Mouse (Mus musculus) limb, embryonic 13.5 days (tissue): Measurements from ENCODE around the gene Vwa8. TPM values are rescaled to one million over a fixed set of nuclear protein-coding genes. Genes with fewer than 3 reads are reported as not detected.

Source experiments
- ATAC-seq: fragments of 200-750 bp; cut with Nextera tagmentation; 2 replicates; pipeline ENCODE4 v1.8.0; 2017; ENCODE audit warnings: low read depth, moderate number of reproducible peaks, moderate TSS enrichment; ENCODE audit not compliant: low FRiP score
- H3K27ac ChIP-seq: fragments of 300-500 bp; sonication (generic); 2 replicates; pipeline ENCODE4 v1.5.1; 2015; ENCODE audit warnings: inconsistent platforms, mild to moderate bottlenecking, moderate library complexity
- H3K27me3 ChIP-seq: fragments of 300-500 bp; sonication (generic); 2 replicates; pipeline ENCODE4 v1.6.1; 2015; ENCODE audit warnings: mild to moderate bottlenecking, inconsistent platforms
- H3K36me3 ChIP-seq: fragments of 300-500 bp; sonication (generic); 2 replicates; pipeline ENCODE4 v1.6.1; 2015; ENCODE audit warnings: inconsistent platforms, mild to moderate bottlenecking, moderate library complexity
- H3K4me1 ChIP-seq: fragments of 300-500 bp; sonication (generic); 2 replicates; pipeline ENCODE4 v1.6.1; 2015; ENCODE audit warnings: inconsistent platforms
- H3K4me2 ChIP-seq: fragments of 300-500 bp; sonication (generic); replicated peaks from 2 replicates; pipeline ENCODE4 v1.6.1; 2015; ENCODE audit warnings: inconsistent platforms, mild to moderate bottlenecking, moderate library complexity
- H3K4me3 ChIP-seq: fragments of 300-500 bp; sonication (generic); 2 replicates; pipeline ENCODE4 v1.5.1; 2015; ENCODE audit warnings: moderate library complexity, mild to moderate bottlenecking, inconsistent platforms
- H3K9ac ChIP-seq: fragments of 300-500 bp; sonication (generic); 2 replicates; pipeline ENCODE4 v1.6.1; 2015; ENCODE audit warnings: mild to moderate bottlenecking, inconsistent platforms
- H3K9me3 ChIP-seq: fragments of 300-500 bp; sonication (generic); 2 replicates; pipeline ENCODE4 v1.6.1; 2016; ENCODE audit warnings: inconsistent platforms
- WGBS: fragments of 180-500 bp; shearing (Covaris S2); methylation state at CpG from one replicate; pipeline ENCODE4 v1.1.7; 2015; 5-methylcytosine and 5-hydroxymethylcytosine counted together
- polyA plus RNA-seq: library from polyadenylated mRNA; unstranded; fragments of >200 nt; fragmentation: Nextera tagmentation; extraction: Ambion mirVana; gene quantifications from 2 replicates; pipeline ENCODE4 v1.2.1, GENCODE M21; 2015

Vwa8 gene
- polyA plus RNA-seq, 1 experiment from 2014 or later, result 11.2 TPM

DNA sequence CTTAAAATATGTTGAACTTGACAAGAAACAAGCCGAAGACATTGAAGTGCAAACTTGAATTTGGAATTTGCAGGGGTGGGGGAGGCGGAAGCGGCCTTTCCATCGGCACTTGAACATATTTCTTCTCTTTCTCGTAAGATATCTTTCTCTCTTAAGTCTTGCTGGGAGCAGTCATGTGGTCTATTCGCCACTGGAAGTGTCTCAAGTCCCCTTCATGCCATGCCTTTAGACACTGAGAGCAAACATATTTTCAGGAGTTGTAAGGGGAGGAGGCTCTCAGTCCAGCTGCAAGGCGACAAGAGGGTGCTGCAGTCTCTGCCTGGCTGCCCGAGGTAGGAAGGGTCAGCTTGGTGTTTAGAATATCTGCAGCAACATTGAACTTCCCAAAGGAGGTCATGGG lies 288.2 kb downstream of the Vwa8 start:
- Histone ChIP-seq H3K4me3 (no peak overlapping the region), H3K27ac (no peak overlapping the region), H3K9me3 (no peaks in the 10 kb centered on the region), H3K27me3 (peaks cover 4% of the 10 kb centered on the region; the same call in 1 of the 2 replicates), H3K36me3 (no peaks in the 10 kb centered on the region), H3K4me1 (peaks cover 61% of the 10 kb centered on the region), H3K9ac (no peak overlapping the region), H3K4me2 (no peak overlapping the region)
- ATAC-seq, result no peak
- WGBS, result 80% methylated on average over 8 of the region's 8 CpGs

DNA sequence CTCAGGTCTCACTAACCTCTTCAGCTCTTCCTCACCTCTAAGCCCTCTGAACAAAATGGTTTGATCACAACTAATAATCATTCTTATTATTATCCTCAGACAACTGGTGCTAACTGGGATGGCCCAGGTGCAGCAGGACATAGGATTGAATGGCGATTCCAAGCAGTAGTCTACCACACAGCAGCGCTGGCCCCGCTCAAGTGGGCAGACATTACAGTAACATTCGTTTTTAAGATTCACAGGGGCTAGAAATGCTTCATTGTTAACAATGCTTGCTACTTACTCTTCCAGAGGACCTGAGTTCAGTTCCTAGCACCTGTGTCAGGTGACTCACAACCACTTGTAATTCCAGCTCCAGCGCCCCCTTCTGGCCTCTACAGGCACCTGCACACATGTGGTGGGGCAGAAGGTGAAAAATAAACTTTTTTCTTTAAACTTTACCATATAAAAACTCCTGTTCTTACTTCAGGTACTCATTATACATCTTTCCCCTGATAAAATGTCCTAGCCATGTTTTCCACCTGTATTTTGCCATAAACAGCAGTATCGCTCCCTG lies 290.3 kb downstream of the Vwa8 start:
- ATAC-seq, result no peak
- Histone ChIP-seq H3K4me1 (peaks cover 67% of the 10 kb centered on the region), H3K9ac (no peak overlapping the region), H3K36me3 (no peaks in the 10 kb centered on the region), H3K27me3 (peaks cover 14% of the 10 kb centered on the region; the same call in 1 of the 2 replicates), H3K4me2 (peak overlapping the region; percentile 39; the same call in 1 of the 2 replicates), H3K4me3 (no peak overlapping the region), H3K27ac (peak overlapping the region; percentile 58; the same call in 1 of the 2 replicates), H3K9me3 (no peaks in the 10 kb centered on the region)
- WGBS, result 85% methylated on average over 6 of the region's 6 CpGs

GRCm38 (mm10) chr14:79139918-79140825 lies 291.3 kb downstream of the Vwa8 start:
- peak overlapping the region; percentile 39 for H3K4me2 ChIP-seq
- peak; percentile 84 for ATAC-seq
- H3K4me1 ChIP-seq, result peaks cover 63% of the 10 kb centered on the region
- WGBS, result 11% methylated on average over 19 of the region's 19 CpGs
- no peak overlapping the region for H3K9ac ChIP-seq
- peaks cover 14% of the 10 kb centered on the region; the same call in 1 of the 2 replicates for H3K27me3 ChIP-seq
- no peaks in the 10 kb centered on the region for H3K36me3 ChIP-seq
- H3K9me3 ChIP-seq, result no peaks in the 10 kb centered on the region
- no peak overlapping the region for H3K4me3 ChIP-seq
- H3K27ac ChIP-seq, result peak overlapping the region; percentile 58; the same call in 1 of the 2 replicates

DNA sequence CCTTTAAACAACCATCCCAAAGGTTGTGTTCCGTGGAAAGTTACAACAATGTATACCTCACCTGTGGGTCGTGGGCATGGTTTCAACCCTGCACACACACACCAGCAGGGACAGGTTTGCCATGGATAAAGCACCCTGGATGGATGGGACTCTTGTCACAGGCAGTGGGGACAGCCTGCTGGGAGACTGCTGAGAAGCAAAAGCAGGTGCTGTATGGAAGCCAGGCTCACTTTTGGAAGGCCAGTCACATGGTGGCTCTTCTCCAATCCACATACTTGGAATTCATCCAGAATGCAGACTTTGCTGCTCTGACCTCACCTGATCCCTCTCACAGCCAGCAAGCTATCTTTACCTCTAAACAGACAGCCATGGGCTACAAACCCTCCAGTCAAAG lies 292.0 kb downstream of the Vwa8 start:
- peak overlapping the region; percentile 23; the same call in 1 of the 2 replicates for H3K27ac ChIP-seq
- H3K27me3 ChIP-seq, result peaks cover 14% of the 10 kb centered on the region; the same call in 1 of the 2 replicates
- H3K36me3 ChIP-seq, result no peaks in the 10 kb centered on the region
- H3K4me3 ChIP-seq, result no peak overlapping the region
- no peak overlapping the region for H3K9ac ChIP-seq
- peak; percentile 51 for ATAC-seq
- peak overlapping the region; percentile 39; the same call in 1 of the 2 replicates for H3K4me2 ChIP-seq
- no peaks in the 10 kb centered on the region for H3K9me3 ChIP-seq
- 60% methylated on average over 2 of the region's 2 CpGs for WGBS
- peaks cover 58% of the 10 kb centered on the region for H3K4me1 ChIP-seq

DNA sequence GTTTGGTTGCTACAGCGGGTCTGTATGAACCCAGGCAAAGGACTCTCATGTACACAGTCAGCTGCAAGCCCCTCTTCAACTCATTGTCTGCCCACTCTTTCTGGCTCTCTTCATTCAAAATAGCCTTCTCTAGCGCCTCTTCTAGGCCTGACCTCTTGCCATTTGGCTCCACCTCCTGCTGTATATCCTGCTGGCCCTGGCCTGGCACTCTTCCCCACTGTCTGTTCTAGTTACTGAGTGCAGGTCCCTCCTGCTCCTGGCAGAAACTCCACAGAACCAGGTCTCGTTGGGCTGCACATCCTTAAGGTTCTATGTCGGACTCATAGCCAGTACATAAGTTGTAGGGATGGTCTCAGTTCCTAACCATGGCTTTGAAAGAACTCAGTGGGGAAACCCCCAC lies 293.5 kb downstream of the Vwa8 start:
- WGBS, result 90% methylated on average over 4 of the region's 4 CpGs
- Histone ChIP-seq H3K27me3 (peaks cover 14% of the 10 kb centered on the region; the same call in 1 of the 2 replicates), H3K36me3 (no peaks in the 10 kb centered on the region), H3K4me1 (peaks cover 43% of the 10 kb centered on the region), H3K9me3 (no peaks in the 10 kb centered on the region), H3K27ac (no peak overlapping the region), H3K4me2 (no peak overlapping the region), H3K4me3 (no peak overlapping the region), H3K9ac (no peak overlapping the region)
- no peak for ATAC-seq

DNA sequence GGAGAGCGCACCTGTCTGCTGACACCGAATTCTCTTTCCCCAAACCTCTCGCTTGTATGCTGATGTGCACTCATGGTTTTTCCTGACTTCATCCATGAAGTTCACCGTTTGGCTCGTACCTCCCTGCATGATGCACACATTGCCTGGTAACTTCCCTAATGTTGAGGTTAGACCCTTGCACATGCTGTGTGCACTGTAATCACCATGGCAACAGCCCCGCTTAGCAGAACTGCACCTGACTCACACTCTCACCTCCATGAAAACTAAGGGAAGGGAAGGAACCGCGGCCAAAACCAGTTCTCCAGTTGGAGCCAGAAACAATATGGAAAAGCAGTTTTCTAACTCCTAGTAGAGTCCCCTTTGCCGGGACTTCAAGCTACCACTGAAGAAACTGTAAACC lies 294.8 kb downstream of the Vwa8 start:
- H3K4me2 ChIP-seq, result no peak overlapping the region
- no peak overlapping the region for H3K4me3 ChIP-seq
- peaks cover 10% of the 10 kb centered on the region; the same call in 1 of the 2 replicates for H3K27me3 ChIP-seq
- no peaks in the 10 kb centered on the region for H3K36me3 ChIP-seq
- WGBS, result 92% methylated on average over 9 of the region's 9 CpGs
- peaks cover 43% of the 10 kb centered on the region for H3K4me1 ChIP-seq
- no peak overlapping the region for H3K9ac ChIP-seq
- H3K9me3 ChIP-seq, result no peaks in the 10 kb centered on the region
- H3K27ac ChIP-seq, result no peak overlapping the region
- ATAC-seq, result no peak

- no peaks in the 10 kb centered on the region for H3K36me3 ChIP-seq
- H3K4me3 ChIP-seq, result no peak overlapping the region
- H3K9me3 ChIP-seq, result no peaks in the 10 kb centered on the region
- no peak overlapping the region for H3K27ac ChIP-seq
- 76% methylated on average over 13 of the region's 13 CpGs for WGBS
- no peak overlapping the region for H3K4me2 ChIP-seq
- no peak overlapping the region for H3K9ac ChIP-seq
- no peak for ATAC-seq
- H3K4me1 ChIP-seq, result peaks cover 37% of the 10 kb centered on the region
- peaks cover 10% of the 10 kb centered on the region; the same call in 1 of the 2 replicates for H3K27me3 ChIP-seq
Measured at GRCm38 (mm10) chr14:79144278-79145224, 295.7 kb downstream of the Vwa8 start.

GRCm38 (mm10) chr14:79151711-79152110 lies 302.9 kb downstream of the Vwa8 start:
- ATAC-seq, result no peak

GRCm38 (mm10) chr14:79153896-79154295 lies 305.0 kb downstream of the Vwa8 start:
- whole genome bisulfite sequencing, result 81% methylated on average over 6 of the region's 6 CpGs
- H3K36me3 ChIP-seq, result no peaks in the 10 kb centered on the region
- no peak overlapping the region for H3K9ac ChIP-seq
- no peak for ATAC-seq
- peaks cover 44% of the 10 kb centered on the region for H3K4me1 ChIP-seq
- H3K27ac ChIP-seq, result no peak overlapping the region
- no peak overlapping the region for H3K4me2 ChIP-seq
- no peaks in the 10 kb centered on the region for H3K9me3 ChIP-seq
- no peak overlapping the region for H3K4me3 ChIP-seq
- H3K27me3 ChIP-seq, result no peaks in the 10 kb centered on the region

More at GRCm38 (mm10) chr14:79151711-79152110, 302.9 kb downstream of the Vwa8 start:
- Histone ChIP-seq H3K9me3 (no peaks in the 10 kb centered on the region), H3K9ac (no peak overlapping the region), H3K4me2 (no peak overlapping the region), H3K4me1 (peaks cover 23% of the 10 kb centered on the region), H3K27me3 (no peaks in the 10 kb centered on the region), H3K36me3 (no peaks in the 10 kb centered on the region), H3K27ac (no peak overlapping the region), H3K4me3 (no peak overlapping the region)
- WGBS, result 89% methylated on average over 7 of the region's 7 CpGs

GRCm38 (mm10) chr14:79154961-79155360 lies 306.1 kb downstream of the Vwa8 start:
- Histone ChIP-seq H3K9ac (no peak overlapping the region), H3K4me2 (no peak overlapping the region), H3K4me1 (peaks cover 46% of the 10 kb centered on the region), H3K27me3 (no peaks in the 10 kb centered on the region), H3K27ac (peak overlapping the region; percentile 28; the same call in 1 of the 2 replicates), H3K4me3 (no peak overlapping the region), H3K36me3 (no peaks in the 10 kb centered on the region), H3K9me3 (no peaks in the 10 kb centered on the region)
- ATAC-seq, result no peak
- WGBS, result 36% methylated on average over 11 of the region's 11 CpGs

DNA sequence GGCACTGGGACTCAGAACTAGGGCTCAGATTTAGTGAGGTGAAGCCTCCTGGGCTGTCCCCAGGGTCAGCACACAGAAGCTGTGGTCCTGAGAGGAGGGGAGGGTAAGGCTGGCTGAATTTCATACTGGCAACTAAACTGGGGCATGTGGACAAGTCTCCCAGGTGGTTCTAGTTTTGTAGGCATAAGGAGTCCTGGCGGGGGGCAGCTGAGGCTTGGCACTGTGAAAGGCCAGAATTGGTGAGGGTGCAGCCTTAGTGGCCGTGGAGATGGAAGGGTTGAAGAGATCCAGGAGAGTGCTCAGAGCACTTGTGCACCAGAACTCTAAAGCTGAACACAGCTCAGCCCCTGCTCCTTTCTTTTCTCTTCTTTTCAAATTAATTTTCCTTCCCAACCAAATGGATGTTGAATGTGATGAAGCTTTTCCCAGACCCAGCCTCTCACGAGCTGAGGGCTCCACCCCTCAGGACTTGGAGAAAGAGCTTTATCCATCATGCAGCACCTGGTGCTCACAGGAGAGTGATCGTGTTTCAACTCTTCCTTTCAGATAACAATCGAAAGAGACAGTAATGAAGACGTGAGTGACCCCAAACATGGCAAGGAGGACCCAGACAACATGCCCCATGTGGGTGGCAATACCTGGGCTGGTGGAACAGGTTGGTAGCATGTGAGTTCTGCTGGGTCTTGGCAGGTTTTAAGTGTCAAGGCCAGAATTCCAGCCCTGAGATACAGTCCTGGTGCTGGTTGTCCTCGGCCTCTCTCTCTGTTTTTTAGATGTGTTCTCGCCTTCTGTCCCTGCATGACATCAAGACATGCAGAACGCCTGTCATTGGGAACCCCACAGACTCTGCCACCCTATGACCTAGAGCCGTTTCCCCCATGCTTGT lies 307.9 kb downstream of the Vwa8 start:
- Histone ChIP-seq H3K9me3 (no peaks in the 10 kb centered on the region), H3K4me1 (peaks cover 46% of the 10 kb centered on the region), H3K27me3 (no peaks in the 10 kb centered on the region), H3K9ac (no peak overlapping the region), H3K27ac (peak overlapping the region; percentile 77; the same call in 1 of the 2 replicates), H3K4me2 (peak overlapping the region; percentile 36; the same call in 1 of the 2 replicates), H3K36me3 (peaks cover 2% of the 10 kb centered on the region; the same call in 1 of the 2 replicates), H3K4me3 (no peak overlapping the region)
- ATAC-seq, result no peak
- WGBS, result 67% methylated on average over 10 of the region's 10 CpGs
